Mouse (Mus musculus) heart, adult 2 months (tissue): ENCODE results near the gene Ppil6. TPM values are rescaled to one million over a fixed set of nuclear protein-coding genes. Genes with fewer than 3 reads are reported as not detected.

Experiments used
- DNase-seq, 2 experiments: peaks; one replicate each; pipeline ENCODE4 v3.0.0; 2021
- H3K27ac ChIP-seq: fragments of 200-600 bp; 2 replicates; pipeline ENCODE4 v1.8.1; 2022
- H3K27me3 ChIP-seq: fragments of 200-500 bp; 2 replicates; pipeline ENCODE4 v1.6.1; 2012; ENCODE audit warnings: mild to moderate bottlenecking, low read length, inconsistent platforms, mixed read lengths; ENCODE audit not compliant: control insufficient read depth, insufficient read depth
- H3K36me3 ChIP-seq: fragments of 200-500 bp; 2 replicates; pipeline ENCODE4 v1.6.1; 2012; ENCODE audit warnings: low read length, inconsistent platforms; ENCODE audit not compliant: control insufficient read depth, insufficient read depth
- H3K4me1 ChIP-seq: fragments of 200-500 bp; 2 replicates; pipeline ENCODE4 v1.6.1; 2011; ENCODE audit warnings: low read length; ENCODE audit not compliant: control insufficient read depth, insufficient read depth
- H3K4me3 ChIP-seq: fragments of 200-600 bp; 2 replicates; pipeline ENCODE4 v1.8.1; 2022
- H3K79me2 ChIP-seq: fragments of 200-500 bp; replicated peaks from 2 replicates; pipeline ENCODE4 v1.6.1; 2012; ENCODE audit warnings: mild to moderate bottlenecking, inconsistent platforms, low read length, moderate library complexity, mixed read lengths; ENCODE audit not compliant: control insufficient read depth, insufficient read depth
- H3K9ac ChIP-seq: fragments of 200-500 bp; 2 replicates; pipeline ENCODE4 v1.6.1; 2012; ENCODE audit warnings: low read depth, mild to moderate bottlenecking, control low read depth, inconsistent platforms, low read length, mixed read lengths
- CTCF ChIP-seq: fragments of 200-600 bp; IDR thresholded peaks from 2 replicates; pipeline ENCODE4 v1.8.1; 2022; ENCODE audit warnings: antibody characterized with exemption, mild to moderate bottlenecking, moderate library complexity
- EP300 ChIP-seq: fragments of 200-500 bp; IDR thresholded peaks from 2 replicates; pipeline ENCODE4 v1.6.1; 2011; ENCODE audit warnings: low read depth, low read length, control low read depth; ENCODE audit not compliant: insufficient read depth
- POLR2A ChIP-seq: fragments of 200-500 bp; IDR thresholded peaks from 2 replicates; pipeline ENCODE4 v1.6.1; 2011; ENCODE audit warnings: mild to moderate bottlenecking, low read depth, low read length, control low read depth; ENCODE audit not compliant: insufficient read depth
- WGBS: fragments of 180-500 bp; shearing (Covaris S2); methylation state at CpG from one replicate; pipeline ENCODE4 v1.1.7; 2018; 5-methylcytosine and 5-hydroxymethylcytosine counted together
- intact Hi-C: fragments of 180-260 bp; cut with DNase I; formaldehyde crosslinking; loops from one replicate; pipeline ENCODE4 v1.15.1; 2025
- polyA plus RNA-seq: library from polyadenylated mRNA; depleted of rRNA; stranded (reverse); fragments of >200 nt; gene quantifications from 2 replicates; pipeline ENCODE4 v1.2.3, GENCODE M21; 2012
- total RNA-seq, 2 experiments: library from RNA; stranded (reverse); gene quantifications; 2 replicates each; pipeline ENCODE4 v1.2.3; 2021

Ppil6 gene
- total and polyA plus RNA-seq, 3 experiments, result 0.59 to 1.7 (median 0.84) TPM

DNA sequence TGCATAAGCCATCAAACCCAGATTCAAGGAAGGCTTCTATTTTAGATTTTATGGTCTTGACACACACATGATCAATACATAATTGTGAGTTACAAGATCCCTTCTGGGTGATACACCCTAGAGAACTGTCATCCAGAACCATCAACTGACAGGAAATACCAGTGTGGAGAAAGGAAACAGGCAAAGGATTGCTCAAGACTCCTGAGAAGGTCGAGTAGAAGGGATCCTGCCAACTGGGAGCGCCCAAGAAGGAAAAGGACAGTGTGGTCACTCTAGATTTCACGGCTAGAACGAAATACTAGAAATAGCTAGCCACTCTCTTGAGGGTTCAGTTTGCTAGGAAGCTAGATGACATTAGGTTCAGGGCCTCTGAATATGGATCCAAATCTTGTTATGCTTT, 53.2 kb downstream of the Ppil6 start:
- DNase-seq, result no peak
- Histone ChIP-seq H3K9ac (no peak overlapping the region), H3K79me2 (no peaks in the 10 kb centered on the region), H3K27ac (no peak overlapping the region), H3K4me3 (no peak overlapping the region), H3K36me3 (no peaks in the 10 kb centered on the region), H3K4me1 (no peaks in the 10 kb centered on the region), H3K27me3 (no peaks in the 10 kb centered on the region)
- WGBS, result 65% methylated on average over 4 of the region's 4 CpGs
- TF ChIP-seq CTCF (no peak), POLR2A (no peak), EP300 (no peak)
- intact Hi-C loops, result no loop called here

DNA sequence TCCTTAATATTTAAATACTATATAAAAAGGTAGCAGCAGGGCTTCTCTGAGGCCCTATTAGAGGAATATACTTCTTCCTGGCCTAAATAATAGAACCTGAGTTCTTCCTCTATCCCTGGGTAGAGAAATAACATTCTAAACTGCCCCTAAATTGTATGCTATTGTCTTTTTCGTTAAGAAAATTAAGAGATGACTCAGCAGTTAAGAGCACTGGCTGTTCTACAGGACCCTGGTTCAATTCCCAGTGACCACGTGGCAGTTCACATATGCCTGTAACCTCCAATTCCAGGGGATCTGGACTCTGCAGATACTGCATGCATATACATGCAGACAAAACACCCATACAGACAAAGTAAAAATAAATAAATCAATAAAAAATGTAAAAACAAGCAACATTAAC, 53.6 kb downstream of the Ppil6 start:
- H3K36me3 ChIP-seq, result no peaks in the 10 kb centered on the region
- H3K9ac ChIP-seq, result no peak overlapping the region
- no peak overlapping the region for H3K27ac ChIP-seq
- no peak for DNase-seq
- TF ChIP-seq CTCF (no peak), EP300 (no peak), POLR2A (no peak)
- WGBS, result 70% methylated on average over 2 of the region's 2 CpGs
- H3K4me3 ChIP-seq, result no peak overlapping the region
- no peaks in the 10 kb centered on the region for H3K4me1 ChIP-seq
- intact Hi-C loops, result no loop called here
- H3K27me3 ChIP-seq, result no peaks in the 10 kb centered on the region
- no peaks in the 10 kb centered on the region for H3K79me2 ChIP-seq

DNA sequence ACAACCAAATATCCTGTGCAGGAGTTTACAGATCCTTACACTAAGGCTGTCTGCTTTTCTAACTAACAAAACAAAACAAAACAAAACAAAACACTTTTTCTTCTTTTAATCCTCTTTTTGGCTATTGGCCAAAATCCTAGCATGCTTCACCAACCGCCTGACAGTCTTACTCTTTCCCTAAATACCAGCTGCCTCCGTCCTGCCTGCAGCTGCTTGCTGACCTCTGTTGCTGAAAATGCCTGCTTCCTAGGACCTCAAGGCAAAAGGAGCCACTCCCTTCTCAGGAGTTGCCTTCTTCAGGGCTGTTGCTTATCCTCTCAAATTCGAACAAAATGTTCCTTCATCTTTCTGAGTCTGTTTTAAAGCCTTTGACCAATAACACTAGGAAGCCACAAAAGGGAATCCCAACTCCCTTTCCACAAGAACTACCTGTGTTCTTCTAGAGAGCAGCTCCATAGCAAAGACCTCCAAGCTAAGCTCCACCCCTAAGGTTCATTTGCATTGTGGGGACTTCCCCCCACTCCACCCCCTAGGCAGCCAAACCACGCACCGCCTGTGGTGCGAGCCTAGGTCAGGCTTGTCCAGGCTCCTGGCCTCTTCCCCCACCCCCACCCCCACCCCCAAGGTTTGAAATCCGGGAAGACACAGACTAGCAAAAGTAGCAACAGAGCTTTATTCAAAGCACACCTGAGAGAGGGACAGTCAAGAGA, 54.4 kb downstream of the Ppil6 start:
- peak in 1 of 2 experiments; percentile 12 for DNase-seq
- H3K79me2 ChIP-seq, result no peaks in the 10 kb centered on the region
- H3K27ac ChIP-seq, result no peak overlapping the region
- no peaks in the 10 kb centered on the region for H3K27me3 ChIP-seq
- no peak overlapping the region for H3K4me3 ChIP-seq
- intact Hi-C loops, result no loop called here
- no peaks in the 10 kb centered on the region for H3K4me1 ChIP-seq
- H3K9ac ChIP-seq, result no peak overlapping the region
- no peaks in the 10 kb centered on the region for H3K36me3 ChIP-seq
- WGBS, result 26% methylated on average over 7 of the region's 7 CpGs
- no peak for TF ChIP-seq EP300
- no peak for TF ChIP-seq CTCF
- TF ChIP-seq POLR2A, result no peak

DNA sequence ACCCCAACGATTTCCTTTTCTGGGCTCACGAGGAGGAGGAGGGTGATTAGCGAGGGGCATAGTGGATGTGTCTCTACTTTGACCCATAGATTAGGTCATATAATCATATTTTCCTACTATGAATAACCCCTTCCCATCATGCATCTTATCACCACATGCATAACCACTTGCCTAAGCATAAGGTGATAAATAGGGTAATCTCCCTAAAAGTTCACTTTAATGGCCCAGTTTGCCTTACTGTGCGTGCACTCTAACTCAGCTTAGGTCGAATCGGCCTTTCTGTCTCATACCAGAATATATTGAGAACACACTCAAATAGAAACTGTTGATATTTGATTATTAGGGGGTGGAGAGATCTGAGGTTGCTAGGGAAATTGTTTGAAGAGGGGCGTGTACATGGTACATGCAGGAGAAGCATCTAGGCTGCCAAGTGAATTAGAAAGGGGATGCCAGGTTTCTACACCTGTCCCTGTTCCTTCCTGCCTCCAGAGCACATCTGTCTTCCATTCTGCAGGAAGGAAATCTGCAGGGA, 55.1 kb downstream of the Ppil6 start:
- Histone ChIP-seq H3K27me3 (no peaks in the 10 kb centered on the region), H3K4me1 (no peaks in the 10 kb centered on the region), H3K27ac (no peak overlapping the region), H3K9ac (no peak overlapping the region), H3K4me3 (no peak overlapping the region), H3K36me3 (no peaks in the 10 kb centered on the region), H3K79me2 (no peaks in the 10 kb centered on the region)
- WGBS, result 68% methylated on average over 7 of the region's 7 CpGs
- no peak for DNase-seq
- TF ChIP-seq POLR2A (no peak), EP300 (no peak), CTCF (no peak)
- intact Hi-C loops, result no loop called here

DNA sequence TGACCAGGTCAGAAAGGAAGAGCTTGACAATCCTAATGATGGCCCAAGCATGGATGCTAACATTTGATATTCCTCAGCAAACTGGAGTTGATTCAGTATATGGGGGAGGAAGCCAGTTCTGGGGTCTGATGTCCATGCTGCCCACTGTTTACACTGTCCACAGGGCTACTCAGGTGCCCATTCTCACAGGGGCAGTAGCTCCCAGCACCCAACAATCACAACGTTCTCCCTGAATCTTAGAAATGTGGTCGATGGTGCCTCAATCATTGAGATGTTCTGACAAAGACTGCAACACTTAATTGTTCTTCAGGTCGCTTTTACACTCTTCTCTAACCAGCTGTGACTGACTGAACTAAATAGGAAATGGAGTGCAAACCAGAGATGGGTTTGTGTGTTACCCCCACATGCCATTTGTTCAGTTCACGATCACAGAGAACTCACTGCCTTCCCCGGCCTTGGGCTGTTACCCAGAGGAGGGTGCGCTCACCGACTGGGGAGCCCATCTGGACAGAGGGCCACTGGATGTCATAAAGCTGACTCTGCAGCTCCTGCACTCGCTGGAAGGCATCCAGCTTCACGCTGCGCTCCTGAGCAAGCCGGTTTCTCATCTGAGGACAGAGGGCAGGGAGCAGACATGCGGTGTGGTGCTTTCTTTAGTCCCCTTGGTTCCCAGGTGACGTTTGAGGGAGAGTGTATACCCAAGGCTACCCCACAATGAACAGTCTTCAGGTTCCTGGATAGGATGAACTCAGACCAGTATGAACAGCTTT, 56.3 kb downstream of the Ppil6 start:
- H3K27me3 ChIP-seq, result no peaks in the 10 kb centered on the region
- DNase-seq, result no peak

DNA sequence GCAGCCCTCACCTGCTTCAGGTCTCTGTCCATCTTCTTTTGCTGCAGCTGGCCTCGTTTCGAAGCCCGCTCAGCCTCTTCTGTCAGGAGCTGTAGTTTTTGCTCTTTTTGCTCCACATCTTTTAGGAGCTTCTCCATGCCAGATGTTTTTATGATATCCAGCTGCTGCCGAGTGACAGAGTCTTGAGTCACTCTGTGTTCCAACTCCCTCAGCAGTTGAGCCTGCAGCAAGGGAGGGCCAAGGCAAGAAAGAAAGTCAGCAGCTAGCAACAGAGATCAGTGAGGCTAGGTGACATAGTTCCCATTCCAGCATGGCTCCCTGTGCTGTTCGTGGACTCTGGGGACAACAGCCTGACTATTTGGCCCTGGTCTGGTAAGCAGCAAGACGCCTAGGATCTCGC, 60.5 kb downstream of the Ppil6 start:
- TF ChIP-seq EP300, result no peak
- no peak for TF ChIP-seq CTCF
- TF ChIP-seq POLR2A, result no peak
- intact Hi-C loops, result no loop called here
- Histone ChIP-seq H3K27ac (no peak overlapping the region), H3K9ac (no peak overlapping the region), H3K79me2 (no peaks in the 10 kb centered on the region), H3K4me3 (no peak overlapping the region), H3K4me1 (peaks cover 1% of the 10 kb centered on the region; the same call in 1 of the 2 replicates), H3K36me3 (no peaks in the 10 kb centered on the region), H3K27me3 (no peaks in the 10 kb centered on the region)
- peak; percentile 24 to 34 for DNase-seq
- WGBS, result 66% methylated on average over 7 of the region's 7 CpGs

More for the DNA sequence above, 56.3 kb downstream of the Ppil6 start:
- no peak for TF ChIP-seq POLR2A
- no peak for TF ChIP-seq EP300
- no peak for TF ChIP-seq CTCF
- Histone ChIP-seq H3K27ac (no peak overlapping the region), H3K9ac (no peak overlapping the region), H3K36me3 (no peaks in the 10 kb centered on the region), H3K4me1 (no peaks in the 10 kb centered on the region), H3K79me2 (no peaks in the 10 kb centered on the region), H3K4me3 (no peak overlapping the region)
- intact Hi-C loops, result no loop called here
- 61% methylated on average over 13 of the region's 13 CpGs for WGBS
